Mouse (Mus musculus) erythroblast, embryonic 14.5 days (primary cell): ENCODE measurements around the gene Kdm4b. TPM values are rescaled to one million over a fixed set of nuclear protein-coding genes. Genes with fewer than 3 reads are reported as not detected.

Experiments
- H3K27me3 ChIP-seq: 2 replicates; pipeline ENCODE4 v1.6.1; 2012; ENCODE audit warnings: inconsistent platforms; ENCODE audit not compliant: control insufficient read depth
- H3K36me3 ChIP-seq: 2 replicates; pipeline ENCODE4 v1.6.1; 2012; ENCODE audit warnings: mild to moderate bottlenecking, inconsistent platforms; ENCODE audit not compliant: control insufficient read depth
- H3K4me1 ChIP-seq: 2 replicates; pipeline ENCODE4 v1.6.1; 2012; ENCODE audit warnings: inconsistent platforms; ENCODE audit not compliant: control insufficient read depth
- H3K4me3 ChIP-seq: replicated peaks from 2 replicates; pipeline ENCODE3; 2012; ENCODE audit warnings: moderate library complexity, mild to moderate bottlenecking, inconsistent platforms
- H3K9me3 ChIP-seq: 2 replicates; pipeline ENCODE4 v1.6.1; 2012; ENCODE audit warnings: low read length, inconsistent platforms, mixed read lengths; ENCODE audit not compliant: control insufficient read depth
- GATA1 ChIP-seq: IDR thresholded peaks from 2 replicates; pipeline ENCODE4 v1.6.1; 2012; ENCODE audit warnings: low read length, inconsistent platforms, mixed read lengths
- TAL1 ChIP-seq: IDR thresholded peaks from 3 replicates; pipeline ENCODE4 v1.6.1; 2012; ENCODE audit warnings: low read length, inconsistent platforms, mixed read lengths
- polyA plus RNA-seq: library from polyadenylated mRNA; stranded (reverse); fragments of >175 nt; gene quantifications from 2 replicates; pipeline ENCODE4 v1.2.3, GENCODE M21; 2012

Kdm4b gene
- polyA plus RNA-seq, 1 experiment, result 1.1 TPM

- no peaks in the 10 kb centered on the region; the same call in 1 of the 2 replicates for H3K4me1 ChIP-seq
- H3K9me3 ChIP-seq, result no peaks in the 10 kb centered on the region
- H3K27me3 ChIP-seq, result no peaks in the 10 kb centered on the region
- TF ChIP-seq GATA1, result no peak
- TF ChIP-seq TAL1, result no peak
- no peak overlapping the region for H3K4me3 ChIP-seq
- peaks cover 35% of the 10 kb centered on the region for H3K36me3 ChIP-seq
Measured at GRCm38 (mm10) chr17:56371029-56371660, 45.3 kb downstream of the Kdm4b start.

- Histone ChIP-seq H3K9me3 (no peaks in the 10 kb centered on the region), H3K4me1 (no peaks in the 10 kb centered on the region; the same call in 1 of the 2 replicates), H3K4me3 (no peak overlapping the region), H3K36me3 (peaks cover 44% of the 10 kb centered on the region), H3K27me3 (no peaks in the 10 kb centered on the region)
- TF ChIP-seq TAL1, result no peak
Measured at GRCm38 (mm10) chr17:56372109-56372508, 46.2 kb downstream of the Kdm4b start.

GRCm38 (mm10) chr17:56373136-56374034 is 47.5 kb downstream of the Kdm4b start:
- Histone ChIP-seq H3K4me1 (no peaks in the 10 kb centered on the region), H3K27me3 (no peaks in the 10 kb centered on the region), H3K4me3 (no peak overlapping the region), H3K9me3 (no peaks in the 10 kb centered on the region), H3K36me3 (peaks cover 43% of the 10 kb centered on the region)
- no peak for TF ChIP-seq GATA1
- TF ChIP-seq TAL1, result no peak

- Histone ChIP-seq H3K4me1 (no peaks in the 10 kb centered on the region), H3K36me3 (peaks cover 51% of the 10 kb centered on the region), H3K4me3 (no peak overlapping the region), H3K27me3 (no peaks in the 10 kb centered on the region), H3K9me3 (no peaks in the 10 kb centered on the region)
- TF ChIP-seq TAL1 (no peak), GATA1 (no peak)
Measured at GRCm38 (mm10) chr17:56374851-56375250, 49.0 kb downstream of the Kdm4b start.

- no peaks in the 10 kb centered on the region for H3K9me3 ChIP-seq
- H3K36me3 ChIP-seq, result peaks cover 58% of the 10 kb centered on the region
- H3K4me1 ChIP-seq, result no peaks in the 10 kb centered on the region
Measured at GRCm38 (mm10) chr17:56379281-56379834, 53.5 kb downstream of the Kdm4b start.

GRCm38 (mm10) chr17:56380286-56380685 is 54.4 kb downstream of the Kdm4b start:
- TF ChIP-seq GATA1 (no peak), TAL1 (no peak)
- Histone ChIP-seq H3K36me3 (peaks cover 62% of the 10 kb centered on the region), H3K4me1 (no peaks in the 10 kb centered on the region), H3K4me3 (no peak overlapping the region), H3K9me3 (no peaks in the 10 kb centered on the region), H3K27me3 (no peaks in the 10 kb centered on the region)

More at GRCm38 (mm10) chr17:56379281-56379834, 53.5 kb downstream of the Kdm4b start:
- TF ChIP-seq TAL1, result no peak
- TF ChIP-seq GATA1, result no peak
- Histone ChIP-seq H3K27me3 (no peaks in the 10 kb centered on the region), H3K4me3 (no peak overlapping the region)

- no peaks in the 10 kb centered on the region for H3K4me1 ChIP-seq
- no peaks in the 10 kb centered on the region for H3K9me3 ChIP-seq
- no peak overlapping the region for H3K4me3 ChIP-seq
- no peak for TF ChIP-seq TAL1
- no peak for TF ChIP-seq GATA1
- peaks cover 67% of the 10 kb centered on the region for H3K36me3 ChIP-seq
- no peaks in the 10 kb centered on the region for H3K27me3 ChIP-seq
Measured at GRCm38 (mm10) chr17:56381183-56381582, 55.3 kb downstream of the Kdm4b start.

GRCm38 (mm10) chr17:56382997-56383396 is 57.1 kb downstream of the Kdm4b start:
- H3K27me3 ChIP-seq, result no peaks in the 10 kb centered on the region
- TF ChIP-seq TAL1, result no peak
- no peak for TF ChIP-seq GATA1
- H3K9me3 ChIP-seq, result no peaks in the 10 kb centered on the region
- H3K4me1 ChIP-seq, result no peaks in the 10 kb centered on the region
- no peak overlapping the region for H3K4me3 ChIP-seq
- H3K36me3 ChIP-seq, result peaks cover 67% of the 10 kb centered on the region

GRCm38 (mm10) chr17:56384903-56385302 is 59.0 kb downstream of the Kdm4b start:
- Histone ChIP-seq H3K27me3 (no peaks in the 10 kb centered on the region), H3K9me3 (no peaks in the 10 kb centered on the region), H3K36me3 (peaks cover 71% of the 10 kb centered on the region), H3K4me1 (no peaks in the 10 kb centered on the region), H3K4me3 (no peak overlapping the region)
- TF ChIP-seq TAL1, result no peak
- TF ChIP-seq GATA1, result no peak
